In the genomic region with DNA sequence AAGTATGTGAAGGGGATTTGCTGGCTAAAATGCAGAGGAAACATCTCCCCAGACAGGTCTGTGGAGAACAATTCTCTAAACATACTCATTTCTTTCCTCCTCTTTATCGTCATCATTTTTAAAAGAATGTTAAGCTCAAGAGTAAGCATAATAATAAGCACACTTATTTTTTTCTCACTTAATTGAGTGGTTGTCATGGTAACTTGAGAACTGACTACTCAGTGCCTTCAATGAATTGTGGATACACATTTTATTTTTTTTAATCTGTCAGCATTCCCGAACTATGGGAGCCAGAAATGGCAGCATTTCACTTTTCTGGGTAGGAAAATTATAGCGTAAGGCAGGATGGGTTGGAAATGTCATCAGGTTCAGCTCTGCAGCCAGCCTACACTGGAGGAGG, we compare ENCODE assay signal across 30 mouse cellular contexts.
A peak's percentile ranks its signal among the peaks of the same experiment; 100 is the strongest.
DNase-seq lines count a peak whose midpoint lies in the region; ATAC-seq lines count a peak whose summit lies in the region.
"Had no signal": no experiment of that assay in that cellular context is flagged by ENCODE, and none has a peak within 500 bp of the region (broad histone marks: within the 10 kb centered on the region; RNA-seq: fewer than 3 reads in every experiment).

No protein-coding gene starts in this region.

- no peak for DNase-seq in midbrain, embryonic 10.5 days (ENCODE audit: low spot score)
- no peak for DNase-seq in midbrain, embryonic 11.5 days (ENCODE audit: low spot score, missing footprints)
- DNase-seq in midbrain, embryonic 14.5 days: peak; percentile 29
- no peak for DNase-seq in kidney, adult 18-20 months
- DNase-seq in right cerebral cortex, postnatal 14 days: no peak
- no peak for DNase-seq in frontal cortex, postnatal 25 days (ENCODE audit: low spot score in 2 of 2)
- DNase-seq: adrenal gland, postnatal 36 days; B cell, adult 2 months; cerebellum, adult 9-10 months; cerebellum, postnatal 36 days; gastrocnemius, postnatal 25 days; heart, adult 11 months; heart, postnatal 36 days; kidney, postnatal 14 days; lung, embryonic 14.5 days; lung, postnatal 14 days; retina, postnatal 1 day; spleen, adult 18-20 months; thymus, adult 18-20 months; thymus, postnatal 25 days had no signal

- no peaks in the 10 kb centered on the region for H3K36me3 ChIP-seq in midbrain, embryonic 10.5 days
- no peaks in the 10 kb centered on the region for H3K36me3 ChIP-seq in midbrain, embryonic 11.5 days (ENCODE audit: control insufficient read depth, insufficient read depth, low read length)
- no peaks in the 10 kb centered on the region for H3K36me3 ChIP-seq in forebrain, embryonic 15.5 days
- H3K36me3 ChIP-seq in midbrain, embryonic 14.5 days (ENCODE audit: control insufficient read depth, insufficient read depth, low read length): no peaks in the 10 kb centered on the region
- H3K36me3 ChIP-seq: hindbrain, embryonic 12.5 days; limb, embryonic 12.5 days; liver, embryonic 15.5 days; midbrain, embryonic 12.5 days; neural tube, embryonic 13.5 days had no signal

- no peak overlapping the region for H3K9ac ChIP-seq in midbrain, embryonic 11.5 days (ENCODE audit: low read length)
- no peak overlapping the region for H3K9ac ChIP-seq in forebrain, embryonic 15.5 days (replicated peaks)
- H3K9ac ChIP-seq in midbrain, embryonic 14.5 days (replicated peaks; ENCODE audit: low read length): no peak overlapping the region
- H3K9ac ChIP-seq: hindbrain, embryonic 12.5 days; limb, embryonic 12.5 days; liver, embryonic 15.5 days; lung, embryonic 14.5 days; midbrain, embryonic 12.5 days; neural tube, embryonic 13.5 days had no signal

- WGBS in midbrain, embryonic 10.5 days: 90% methylated on average over 3 of the region's 3 CpGs
- WGBS in midbrain, embryonic 11.5 days: 83% methylated on average over 3 of the region's 3 CpGs
- 46% methylated on average over 3 of the region's 3 CpGs for WGBS in forebrain, embryonic 15.5 days
- 74% methylated on average over 3 of the region's 3 CpGs for WGBS in midbrain, embryonic 14.5 days

- H3K27me3 ChIP-seq in midbrain, embryonic 10.5 days (ENCODE audit: low read depth, poor library complexity, severe bottlenecking): no peaks in the 10 kb centered on the region
- H3K27me3 ChIP-seq in midbrain, embryonic 11.5 days (ENCODE audit: control insufficient read depth, insufficient read depth, low read length): no peaks in the 10 kb centered on the region
- no peaks in the 10 kb centered on the region for H3K27me3 ChIP-seq in forebrain, embryonic 15.5 days
- H3K27me3 ChIP-seq in midbrain, embryonic 14.5 days (ENCODE audit: control insufficient read depth, insufficient read depth, low read length): no peaks in the 10 kb centered on the region
- H3K27me3 ChIP-seq: hindbrain, embryonic 12.5 days; limb, embryonic 12.5 days; liver, embryonic 15.5 days; midbrain, embryonic 12.5 days; neural tube, embryonic 13.5 days had no signal

- H3K4me3 ChIP-seq in midbrain, embryonic 10.5 days: no peak overlapping the region
- no peak overlapping the region for H3K4me3 ChIP-seq in midbrain, embryonic 11.5 days (ENCODE audit: low read depth, low read length)
- no peak overlapping the region for H3K4me3 ChIP-seq in forebrain, embryonic 15.5 days
- no peak overlapping the region for H3K4me3 ChIP-seq in midbrain, embryonic 14.5 days (replicated peaks; ENCODE audit: low read depth, low read length)
- H3K4me3 ChIP-seq: hindbrain, embryonic 12.5 days; left cerebral cortex, adult 2 months; limb, embryonic 12.5 days; liver, embryonic 15.5 days; midbrain, embryonic 12.5 days; myocyte; neural tube, embryonic 13.5 days had no signal

- no peak overlapping the region for H3K4me2 ChIP-seq in midbrain, embryonic 11.5 days
- H3K4me2 ChIP-seq in forebrain, embryonic 15.5 days (replicated peaks): no peak overlapping the region
- H3K4me2 ChIP-seq in midbrain, embryonic 14.5 days (ENCODE audit: low read length): no peak overlapping the region
- H3K4me2 ChIP-seq: heart, embryonic 11.5 days; hindbrain, embryonic 12.5 days; limb, embryonic 12.5 days; liver, embryonic 15.5 days; lung, embryonic 14.5 days; midbrain, embryonic 12.5 days; neural tube, embryonic 13.5 days had no signal

- no peak for ATAC-seq in midbrain, embryonic 11.5 days (ENCODE audit: low FRiP score)
- ATAC-seq in forebrain, embryonic 15.5 days (replicated peaks): 0 out of 2 replicates have a peak, but pooled peaks have one; percentile 45
- ATAC-seq in midbrain, embryonic 14.5 days (ENCODE audit: low FRiP score, low TSS enrichment): no peak
- ATAC-seq: intestine, postnatal 0 days had no signal

- H3K4me1 ChIP-seq in midbrain, embryonic 10.5 days: peaks cover 23% of the 10 kb centered on the region
- H3K4me1 ChIP-seq in midbrain, embryonic 11.5 days (ENCODE audit: control insufficient read depth, insufficient read depth, low read length): peaks cover 7% of the 10 kb centered on the region; the same call in 1 of the 2 replicates
- peaks cover 14% of the 10 kb centered on the region; the same call in 1 of the 2 replicates for H3K4me1 ChIP-seq in forebrain, embryonic 15.5 days
- H3K4me1 ChIP-seq in midbrain, embryonic 14.5 days (ENCODE audit: control insufficient read depth, insufficient read depth, low read length): peaks cover 6% of the 10 kb centered on the region; the same call in 1 of the 2 replicates
- H3K4me1 ChIP-seq: liver, embryonic 15.5 days had no signal

- H3K27ac ChIP-seq in midbrain, embryonic 10.5 days (replicated peaks): peak overlapping the region; percentile 57
- H3K27ac ChIP-seq in midbrain, embryonic 11.5 days (ENCODE audit: low read depth, low read length): no peak overlapping the region
- peak overlapping the region; percentile 73 for H3K27ac ChIP-seq in forebrain, embryonic 15.5 days (replicated peaks)
- H3K27ac ChIP-seq in midbrain, embryonic 14.5 days (replicated peaks; ENCODE audit: low read depth, low read length): no peak overlapping the region
- H3K27ac ChIP-seq: hindbrain, embryonic 12.5 days; left cerebral cortex, adult 2 months; limb, embryonic 12.5 days; liver, embryonic 15.5 days; midbrain, embryonic 12.5 days; neural tube, embryonic 13.5 days had no signal

- no peaks in the 10 kb centered on the region for H3K9me3 ChIP-seq in midbrain, embryonic 10.5 days (replicated peaks)
- no peaks in the 10 kb centered on the region for H3K9me3 ChIP-seq in midbrain, embryonic 11.5 days (ENCODE audit: control insufficient read depth, low read length)
- no peaks in the 10 kb centered on the region for H3K9me3 ChIP-seq in forebrain, embryonic 15.5 days
- no peaks in the 10 kb centered on the region for H3K9me3 ChIP-seq in midbrain, embryonic 14.5 days (ENCODE audit: control insufficient read depth, low read length)
- H3K9me3 ChIP-seq: hindbrain, embryonic 12.5 days; limb, embryonic 12.5 days; liver, embryonic 15.5 days; midbrain, embryonic 12.5 days; neural tube, embryonic 13.5 days had no signal

Comparison
In these comparisons a context has a peak if more than half of its experiments do, and no peak if none do; other contexts are left out.
1. H3K27ac ChIP-seq: peak in midbrain, embryonic 10.5 days (single experiment) and forebrain, embryonic 15.5 days (single experiment); none in midbrain, embryonic 11.5 days (single experiment) and midbrain, embryonic 14.5 days (single experiment).